Mouse (Mus musculus): ENCODE data around the gene Taf3.

DNA sequence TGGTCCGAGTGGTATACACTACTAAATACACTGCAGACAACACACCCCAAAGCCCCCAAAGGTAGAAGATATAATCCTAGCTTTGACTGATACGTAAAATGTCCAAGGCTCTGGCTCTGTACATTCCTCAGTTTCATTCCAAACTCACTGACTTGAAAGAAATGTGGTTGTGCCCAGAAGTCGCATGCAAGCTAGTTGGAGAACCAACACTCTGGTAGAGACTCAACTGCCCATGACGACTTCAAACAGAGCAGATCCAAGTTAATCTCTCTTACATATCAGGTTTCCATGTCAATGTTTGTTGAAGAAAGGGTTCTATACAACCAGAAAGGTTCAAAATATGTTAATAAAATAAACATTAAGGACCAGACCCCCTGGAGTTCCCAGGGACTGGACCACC, 60.1 kb downstream of the Taf3 start:
- TF ChIP-seq CTCF (IDR thresholded peaks at IDR 0.05; ENCODE audit: low read depth) (no peak), EP300 (IDR thresholded peaks at IDR 0.05; ENCODE audit: low read depth) (no peak)
